Mouse (Mus musculus): ENCODE measurements around the gene Vstm4. TPM values are rescaled to one million over a fixed set of nuclear protein-coding genes. Genes with fewer than 3 reads are reported as not detected.

Gene Vstm4
- polyA plus RNA-seq, 1 experiment from 2014 or later = 4.2 TPM

GRCm38 (mm10) chr14:32823861-32824260, 32.7 kb upstream of the Vstm4 start:
- Histone ChIP-seq H3K36me3 (replicated peaks; ENCODE audit: control insufficient read depth, insufficient read depth, low read depth, low read length) (no peaks in the 10 kb centered on the region), H3K4me3 (ENCODE audit: low read depth, low read length) (no peak overlapping the region), H3K9me3 (replicated peaks; ENCODE audit: control insufficient read depth, low read length) (no peaks in the 10 kb centered on the region), H3K27me3 (ENCODE audit: control insufficient read depth, insufficient read depth, low read length) (no peaks in the 10 kb centered on the region), H3K4me1 (ENCODE audit: control insufficient read depth, insufficient read depth, low read length) (peaks cover 7% of the 10 kb centered on the region; the same call in 1 of the 2 replicates), H3K9ac (replicated peaks; ENCODE audit: low read length) (no peak overlapping the region), H3K4me2 (ENCODE audit: low read depth, low read length) (no peak overlapping the region), H3K27ac (replicated peaks; ENCODE audit: low read depth, low read length) (no peak overlapping the region)
- DNase-seq (ENCODE audit: low spot score) (no peak), ATAC-seq (replicated peaks; ENCODE audit: insufficient number of reproducible peaks, low FRiP score, low TSS enrichment, low read depth) (no peak)
- 73% methylated on average over 3 of the region's 3 CpGs for WGBS

GRCm38 (mm10) chr14:32824267-32825150, 32.0 kb upstream of the Vstm4 start:
- 0 out of 2 replicates have a peak, but pooled peaks have one; percentile 22 for ATAC-seq (replicated peaks; ENCODE audit: insufficient number of reproducible peaks, low FRiP score, low TSS enrichment, low read depth)
- Histone ChIP-seq H3K36me3 (replicated peaks; ENCODE audit: control insufficient read depth, insufficient read depth, low read depth, low read length) (no peaks in the 10 kb centered on the region), H3K9me3 (replicated peaks; ENCODE audit: control insufficient read depth, low read length) (no peaks in the 10 kb centered on the region), H3K9ac (replicated peaks; ENCODE audit: low read length) (no peak overlapping the region), H3K4me3 (ENCODE audit: low read depth, low read length) (no peak overlapping the region), H3K27me3 (ENCODE audit: control insufficient read depth, insufficient read depth, low read length) (no peaks in the 10 kb centered on the region), H3K4me1 (ENCODE audit: control insufficient read depth, insufficient read depth, low read length) (peaks cover 7% of the 10 kb centered on the region; the same call in 1 of the 2 replicates), H3K4me2 (ENCODE audit: low read depth, low read length) (no peak overlapping the region), H3K27ac (replicated peaks; ENCODE audit: low read depth, low read length) (no peak overlapping the region)
- DNase-seq (ENCODE audit: low spot score) = no peak
- WGBS = 48% methylated on average over 14 of the region's 14 CpGs

GRCm38 (mm10) chr14:32825426-32826032, 31.0 kb upstream of the Vstm4 start:
- Histone ChIP-seq H3K9ac (replicated peaks; ENCODE audit: low read length) (no peak overlapping the region), H3K36me3 (replicated peaks; ENCODE audit: control insufficient read depth, insufficient read depth, low read depth, low read length) (no peaks in the 10 kb centered on the region), H3K27ac (replicated peaks; ENCODE audit: low read depth, low read length) (no peak overlapping the region), H3K9me3 (replicated peaks; ENCODE audit: control insufficient read depth, low read length) (no peaks in the 10 kb centered on the region), H3K4me1 (ENCODE audit: control insufficient read depth, insufficient read depth, low read length) (peaks cover 7% of the 10 kb centered on the region; the same call in 1 of the 2 replicates), H3K4me3 (ENCODE audit: low read depth, low read length) (no peak overlapping the region), H3K4me2 (ENCODE audit: low read depth, low read length) (peak overlapping the region; percentile 21), H3K27me3 (ENCODE audit: control insufficient read depth, insufficient read depth, low read length) (no peaks in the 10 kb centered on the region)
- DNase-seq (ENCODE audit: low spot score) = peak; percentile 91
- WGBS = 5% methylated on average over 11 of the region's 11 CpGs
- peak; percentile 84 for ATAC-seq (replicated peaks; ENCODE audit: insufficient number of reproducible peaks, low FRiP score, low TSS enrichment, low read depth)

GRCm38 (mm10) chr14:32827165-32827564, 29.4 kb upstream of the Vstm4 start:
- Histone ChIP-seq H3K4me3 (ENCODE audit: low read depth, low read length) (no peak overlapping the region), H3K27me3 (ENCODE audit: control insufficient read depth, insufficient read depth, low read length) (no peaks in the 10 kb centered on the region), H3K4me1 (ENCODE audit: control insufficient read depth, insufficient read depth, low read length) (peaks cover 7% of the 10 kb centered on the region; the same call in 1 of the 2 replicates), H3K9ac (replicated peaks; ENCODE audit: low read length) (no peak overlapping the region), H3K9me3 (replicated peaks; ENCODE audit: control insufficient read depth, low read length) (no peaks in the 10 kb centered on the region), H3K36me3 (replicated peaks; ENCODE audit: control insufficient read depth, insufficient read depth, low read depth, low read length) (no peaks in the 10 kb centered on the region), H3K27ac (replicated peaks; ENCODE audit: low read depth, low read length) (no peak overlapping the region), H3K4me2 (ENCODE audit: low read depth, low read length) (no peak overlapping the region)
- DNase-seq (ENCODE audit: low spot score) = no peak
- ATAC-seq (replicated peaks; ENCODE audit: insufficient number of reproducible peaks, low FRiP score, low TSS enrichment, low read depth) = no peak
- WGBS = 45% methylated on average over 4 of the region's 4 CpGs

GRCm38 (mm10) chr14:32827994-32828650, 28.4 kb upstream of the Vstm4 start:
- H3K27me3 ChIP-seq (ENCODE audit: control insufficient read depth, insufficient read depth, low read length) = no peaks in the 10 kb centered on the region
- DNase-seq (ENCODE audit: low spot score) (no peak), ATAC-seq (replicated peaks; ENCODE audit: insufficient number of reproducible peaks, low FRiP score, low TSS enrichment, low read depth) (no peak)
- no peak overlapping the region for H3K4me3 ChIP-seq (ENCODE audit: low read depth, low read length)
- no peak overlapping the region for H3K27ac ChIP-seq (replicated peaks; ENCODE audit: low read depth, low read length)
- H3K36me3 ChIP-seq (replicated peaks; ENCODE audit: control insufficient read depth, insufficient read depth, low read depth, low read length) = no peaks in the 10 kb centered on the region
- H3K4me1 ChIP-seq (ENCODE audit: control insufficient read depth, insufficient read depth, low read length) = peaks cover 7% of the 10 kb centered on the region; the same call in 1 of the 2 replicates
- 41% methylated on average over 6 of the region's 6 CpGs for WGBS
- no peak overlapping the region for H3K4me2 ChIP-seq (ENCODE audit: low read depth, low read length)
- no peaks in the 10 kb centered on the region for H3K9me3 ChIP-seq (replicated peaks; ENCODE audit: control insufficient read depth, low read length)
- H3K9ac ChIP-seq (replicated peaks; ENCODE audit: low read length) = no peak overlapping the region

- no peak for DNase-seq (ENCODE audit: low spot score)
- WGBS = 71% methylated on average over 8 of the region's 8 CpGs
- no peak for ATAC-seq (replicated peaks; ENCODE audit: insufficient number of reproducible peaks, low FRiP score, low TSS enrichment, low read depth)
- Histone ChIP-seq H3K4me1 (ENCODE audit: control insufficient read depth, insufficient read depth, low read length) (no peaks in the 10 kb centered on the region), H3K36me3 (replicated peaks; ENCODE audit: control insufficient read depth, insufficient read depth, low read depth, low read length) (no peaks in the 10 kb centered on the region), H3K4me3 (ENCODE audit: low read depth, low read length) (no peak within 1 kb of the TSS), H3K27me3 (ENCODE audit: control insufficient read depth, insufficient read depth, low read length) (no peaks in the 10 kb centered on the region), H3K27ac (replicated peaks; ENCODE audit: low read depth, low read length) (no peak within 1 kb of the TSS), H3K4me2 (ENCODE audit: low read depth, low read length) (no peak within 1 kb of the TSS), H3K9ac (replicated peaks; ENCODE audit: low read length) (no peak within 1 kb of the TSS), H3K9me3 (replicated peaks; ENCODE audit: control insufficient read depth, low read length) (no peaks in the 10 kb centered on the region)
Measured at GRCm38 (mm10) chr14:32833847-32834246, 22.7 kb upstream of the Vstm4 start, which contains the start of gene Fam170b. Gene Fam170b, plus strand, starts transcription at chr14:32833962.

GRCm38 (mm10) chr14:32835181-32835580, 21.4 kb upstream of the Vstm4 start:
- ATAC-seq (replicated peaks; ENCODE audit: insufficient number of reproducible peaks, low FRiP score, low TSS enrichment, low read depth) = no peak
- no peaks in the 10 kb centered on the region for H3K27me3 ChIP-seq (ENCODE audit: control insufficient read depth, insufficient read depth, low read length)
- H3K4me1 ChIP-seq (ENCODE audit: control insufficient read depth, insufficient read depth, low read length) = no peaks in the 10 kb centered on the region
- no peak for DNase-seq (ENCODE audit: low spot score)
- no peak overlapping the region for H3K9ac ChIP-seq (replicated peaks; ENCODE audit: low read length)
- WGBS = 90% methylated on average over 14 of the region's 14 CpGs
- no peak overlapping the region for H3K4me3 ChIP-seq (ENCODE audit: low read depth, low read length)
- no peaks in the 10 kb centered on the region for H3K9me3 ChIP-seq (replicated peaks; ENCODE audit: control insufficient read depth, low read length)
- H3K36me3 ChIP-seq (replicated peaks; ENCODE audit: control insufficient read depth, insufficient read depth, low read depth, low read length) = no peaks in the 10 kb centered on the region
- H3K4me2 ChIP-seq (ENCODE audit: low read depth, low read length) = no peak overlapping the region
- no peak overlapping the region for H3K27ac ChIP-seq (replicated peaks; ENCODE audit: low read depth, low read length)

Measured in embryonic facial prominence, embryonic 11.5 days (tissue).